Mouse (Mus musculus) midbrain, postnatal 0 days (tissue): ENCODE results near the gene Lgr6. TPM values are rescaled to one million over a fixed set of nuclear protein-coding genes. Genes with fewer than 3 reads are reported as not detected.

Experiments
- ATAC-seq: fragments of 200-750 bp; cut with Nextera tagmentation; 2 replicates; pipeline ENCODE4 v1.8.0; 2017; ENCODE audit warnings: moderate number of reproducible peaks, mild to moderate bottlenecking, moderate TSS enrichment, moderate library complexity; ENCODE audit not compliant: low FRiP score
- DNase-seq: peaks from one replicate; pipeline ENCODE4 v3.0.0-alpha.2; 2015; ENCODE audit warnings: low spot score
- H3K27ac ChIP-seq: fragments of 300-500 bp; sonication (generic); 2 replicates; pipeline ENCODE4 v1.5.1; 2014; ENCODE audit warnings: low read depth, mild to moderate bottlenecking, low read length, mixed read lengths
- H3K27me3 ChIP-seq: fragments of 300-500 bp; sonication (generic); 2 replicates; pipeline ENCODE4 v1.6.1; 2014; ENCODE audit warnings: low read length, control low read depth, mixed read lengths; ENCODE audit not compliant: insufficient read depth
- H3K36me3 ChIP-seq: fragments of 300-500 bp; sonication (generic); 2 replicates; pipeline ENCODE4 v1.6.1; 2014; ENCODE audit warnings: low read length, control low read depth, mixed read lengths; ENCODE audit not compliant: insufficient read depth
- H3K4me1 ChIP-seq: fragments of 300-500 bp; sonication (generic); 2 replicates; pipeline ENCODE4 v1.6.1; 2014; ENCODE audit warnings: mild to moderate bottlenecking, control low read depth, antibody characterized with exemption, low read length, mixed read lengths; ENCODE audit not compliant: insufficient read depth
- H3K4me2 ChIP-seq: fragments of 300-500 bp; sonication (generic); 2 replicates; pipeline ENCODE4 v1.6.1; 2014; ENCODE audit warnings: low read depth, mild to moderate bottlenecking, low read length, mixed read lengths; ENCODE audit not compliant: poor library complexity, severe bottlenecking
- H3K4me3 ChIP-seq: fragments of 300-500 bp; sonication (generic); 2 replicates; pipeline ENCODE4 v1.5.1; 2014; ENCODE audit warnings: low read depth, mild to moderate bottlenecking, low read length, moderate library complexity
- H3K9ac ChIP-seq: fragments of 300-500 bp; sonication (generic); replicated peaks from 2 replicates; pipeline ENCODE4 v1.6.1; 2014; ENCODE audit warnings: mild to moderate bottlenecking, low read length, moderate library complexity, mixed read lengths; ENCODE audit not compliant: poor library complexity, severe bottlenecking
- H3K9me3 ChIP-seq: fragments of 300-500 bp; sonication (generic); 2 replicates; pipeline ENCODE4 v1.6.1; 2016; ENCODE audit warnings: low read length, control low read depth
- CTCF ChIP-seq: IDR thresholded peaks from 2 replicates; pipeline ENCODE4 v1.5.1; 2016; ENCODE audit warnings: antibody characterized with exemption, mild to moderate bottlenecking
- WGBS: fragments of 180-500 bp; shearing (Covaris S2); extraction: QIAGEN DNeasy Blood & Tissue Kit; methylation state at CpG from one replicate; pipeline ENCODE4 v1.1.7; 2014; 5-methylcytosine and 5-hydroxymethylcytosine counted together
- polyA plus RNA-seq: library from polyadenylated mRNA; unstranded; fragments of >200 nt; fragmentation: Nextera tagmentation; extraction: Ambion mirVana; gene quantifications from 2 replicates; pipeline ENCODE4 v1.2.1, GENCODE M21; 2015
- total RNA-seq: library from RNA; depleted of rRNA; stranded (reverse); fragments of >200 nt; gene quantifications from 2 replicates; pipeline ENCODE4 v1.2.3, GENCODE M21; 2014; rRNA removed

The Lgr6 gene
- total RNA-seq = 2.5 and 3.8 TPM in 2 replicates
- polyA plus RNA-seq = 1.9 and 2.1 TPM in 2 replicates

GRCm38 (mm10) chr1:135105124-135105523, at the start of gene Lgr6:
TSS of gene Lgr6 (minus strand) at chr1:135105276.
- Histone ChIP-seq H3K4me2 (peak within 1 kb of the TSS; percentile 73), H3K4me3 (peak within 1 kb of the TSS; percentile 39), H3K9me3 (no peaks in the 10 kb centered on the region), H3K9ac (no peak within 1 kb of the TSS), H3K27ac (no peak within 1 kb of the TSS), H3K36me3 (no peaks in the 10 kb centered on the region), H3K27me3 (peaks cover 35% of the 10 kb centered on the region), H3K4me1 (no peaks in the 10 kb centered on the region)
- DNase-seq (no peak), ATAC-seq (no peak)
- WGBS = 2% methylated on average over 30 of the region's 40 CpGs
- TF ChIP-seq CTCF = no peak

- H3K27me3 ChIP-seq = no peaks in the 10 kb centered on the region
- H3K4me2 ChIP-seq = 0 out of 2 replicates have a peak overlapping the region, but pooled peaks have one; percentile 13
- H3K27ac ChIP-seq = peak overlapping the region; percentile 79
- H3K36me3 ChIP-seq = peaks cover 26% of the 10 kb centered on the region
- H3K9me3 ChIP-seq = no peaks in the 10 kb centered on the region
- peak; percentile 95 for DNase-seq
- 2% methylated on average over 14 of the region's 14 CpGs for WGBS
- H3K4me3 ChIP-seq = no peak overlapping the region
- ATAC-seq = peak; percentile 52
- H3K9ac ChIP-seq = peak overlapping the region; percentile 30
- H3K4me1 ChIP-seq = peaks cover 7% of the 10 kb centered on the region
- peak; percentile 83 for TF ChIP-seq CTCF
These were observed 49.4 kb upstream of the Lgr6 start for GRCm38 (mm10) chr1:135154411-135154959.

- Histone ChIP-seq H3K27ac (peak overlapping the region; percentile 79), H3K4me1 (peaks cover 9% of the 10 kb centered on the region), H3K27me3 (no peaks in the 10 kb centered on the region), H3K9me3 (no peaks in the 10 kb centered on the region), H3K9ac (peak overlapping the region; percentile 30), H3K36me3 (peaks cover 26% of the 10 kb centered on the region), H3K4me2 (0 out of 2 replicates have a peak overlapping the region, but pooled peaks have one; percentile 13), H3K4me3 (no peak overlapping the region)
- ATAC-seq (peak; percentile 17; the same call in 1 of the 2 replicates), DNase-seq (no peak)
- WGBS = 13% methylated on average over 12 of the region's 13 CpGs
- no peak for TF ChIP-seq CTCF
These were observed 48.9 kb upstream of the Lgr6 start for GRCm38 (mm10) chr1:135154011-135154410.

- H3K36me3 ChIP-seq = peaks cover 8% of the 10 kb centered on the region; the same call in 1 of the 2 replicates
- H3K27ac ChIP-seq = peak overlapping the region; percentile 96; the same call in 1 of the 2 replicates
- no peaks in the 10 kb centered on the region for H3K27me3 ChIP-seq
- H3K4me3 ChIP-seq = peak overlapping the region; percentile 78
- ATAC-seq = no peak
- DNase-seq = peak; percentile 80
- no peak overlapping the region for H3K9ac ChIP-seq
- H3K9me3 ChIP-seq = no peaks in the 10 kb centered on the region
- H3K4me1 ChIP-seq = peaks cover 20% of the 10 kb centered on the region
- WGBS = 35% methylated on average over 5 of the region's 5 CpGs
- 0 out of 2 replicates have a peak, but pooled peaks have one; percentile 5 for TF ChIP-seq CTCF
- peak overlapping the region; percentile 91 for H3K4me2 ChIP-seq
These were observed 43.9 kb upstream of the Lgr6 start for GRCm38 (mm10) chr1:135148996-135149395.

GRCm38 (mm10) chr1:135148476-135148875, 43.4 kb upstream of the Lgr6 start:
- peak overlapping the region; percentile 91 for H3K4me2 ChIP-seq
- peak overlapping the region; percentile 93 for H3K9ac ChIP-seq
- WGBS = 41% methylated on average over 4 of the region's 4 CpGs
- ATAC-seq (no peak), DNase-seq (no peak)
- peak overlapping the region; percentile 96 for H3K27ac ChIP-seq
- peaks cover 8% of the 10 kb centered on the region; the same call in 1 of the 2 replicates for H3K36me3 ChIP-seq
- H3K4me1 ChIP-seq = peaks cover 18% of the 10 kb centered on the region
- TF ChIP-seq CTCF = no peak
- H3K4me3 ChIP-seq = peak overlapping the region; percentile 78
- H3K9me3 ChIP-seq = no peaks in the 10 kb centered on the region
- no peaks in the 10 kb centered on the region for H3K27me3 ChIP-seq

- H3K27ac ChIP-seq = peak overlapping the region; percentile 96
- H3K9ac ChIP-seq = peak overlapping the region; percentile 93
- peak overlapping the region; percentile 91 for H3K4me2 ChIP-seq
- no peaks in the 10 kb centered on the region for H3K9me3 ChIP-seq
- no peaks in the 10 kb centered on the region for H3K27me3 ChIP-seq
- no peak; the same call in 1 of the 2 replicates for TF ChIP-seq CTCF
- H3K4me1 ChIP-seq = peaks cover 18% of the 10 kb centered on the region
- DNase-seq (no peak), ATAC-seq (peak; percentile 22)
- 3% methylated on average over 7 of the region's 7 CpGs for WGBS
- H3K36me3 ChIP-seq = peaks cover 8% of the 10 kb centered on the region; the same call in 1 of the 2 replicates
- peak overlapping the region; percentile 78 for H3K4me3 ChIP-seq
These were observed 42.6 kb upstream of the Lgr6 start for GRCm38 (mm10) chr1:135147702-135148058.
